Mouse (Mus musculus) heart, embryonic 10.5 days (tissue): ENCODE measurements around the gene Gadd45a. TPM values are rescaled to one million over a fixed set of nuclear protein-coding genes. Genes with fewer than 3 reads are reported as not detected.

Source experiments
- DNase-seq: peaks from one replicate; pipeline ENCODE4 v3.0.0-alpha.2; 2017; ENCODE audit warnings: low spot score
- H3K27ac ChIP-seq: fragments of 300-500 bp; sonication (generic); 2 replicates; pipeline ENCODE4 v1.5.1; 2016; ENCODE audit warnings: mild to moderate bottlenecking
- H3K27me3 ChIP-seq: fragments of 300-500 bp; sonication (generic); 2 replicates; pipeline ENCODE4 v1.6.1; 2016; ENCODE audit warnings: mild to moderate bottlenecking; ENCODE audit not compliant: poor library complexity, insufficient read depth, severe bottlenecking
- H3K36me3 ChIP-seq: fragments of 300-500 bp; sonication (generic); 2 replicates; pipeline ENCODE4 v1.6.1; 2016; ENCODE audit warnings: mild to moderate bottlenecking, moderate library complexity
- H3K4me1 ChIP-seq: fragments of 300-500 bp; sonication (generic); 2 replicates; pipeline ENCODE4 v1.6.1; 2016; ENCODE audit warnings: mild to moderate bottlenecking
- H3K4me3 ChIP-seq: fragments of 300-500 bp; sonication (generic); 2 replicates; pipeline ENCODE4 v1.5.1; 2016; ENCODE audit warnings: mild to moderate bottlenecking, moderate library complexity
- H3K9me3 ChIP-seq: fragments of 300-500 bp; sonication (generic); 2 replicates; pipeline ENCODE4 v1.6.1; 2016; ENCODE audit warnings: mild to moderate bottlenecking, moderate library complexity
- WGBS: fragments of 180-500 bp; shearing (Covaris S2); methylation state at CpG from one replicate; pipeline ENCODE4 v1.1.7; 2016; 5-methylcytosine and 5-hydroxymethylcytosine counted together
- polyA plus RNA-seq: library from polyadenylated mRNA; unstranded; fragments of >200 nt; fragmentation: Nextera tagmentation; extraction: Ambion mirVana; gene quantifications from 2 replicates; pipeline ENCODE4 v1.2.1, GENCODE M21; 2016

Gadd45a gene
- polyA plus RNA-seq, 1 experiment from 2014 or later, result 10.9 TPM

DNA sequence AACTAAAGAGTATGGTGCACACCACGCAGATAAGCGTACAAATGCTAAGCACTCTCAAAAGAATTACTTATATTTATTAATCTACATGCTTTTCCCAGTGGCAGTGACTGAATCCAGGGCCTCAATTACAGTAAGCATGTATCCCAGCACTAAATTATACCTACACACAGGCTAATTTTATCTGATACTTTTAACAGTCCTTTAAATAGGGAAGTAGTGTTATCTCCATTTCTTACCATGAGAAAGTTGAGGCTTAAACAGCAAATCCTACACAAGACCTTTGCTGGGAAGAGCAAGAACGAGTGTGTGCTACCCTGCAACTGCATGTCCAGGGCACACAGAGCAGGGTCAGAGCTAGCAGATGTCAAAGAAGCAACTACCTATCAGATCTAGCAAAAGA is 27.4 kb downstream of the Gadd45a start:
- H3K27me3 ChIP-seq, result no peaks in the 10 kb centered on the region
- H3K27ac ChIP-seq, result no peak overlapping the region
- no peaks in the 10 kb centered on the region for H3K9me3 ChIP-seq
- no peak overlapping the region for H3K4me3 ChIP-seq
- H3K4me1 ChIP-seq, result peaks cover 14% of the 10 kb centered on the region; the same call in 1 of the 2 replicates
- WGBS, result 86% methylated on average over 3 of the region's 3 CpGs
- H3K36me3 ChIP-seq, result no peaks in the 10 kb centered on the region
- DNase-seq, result no peak

DNA sequence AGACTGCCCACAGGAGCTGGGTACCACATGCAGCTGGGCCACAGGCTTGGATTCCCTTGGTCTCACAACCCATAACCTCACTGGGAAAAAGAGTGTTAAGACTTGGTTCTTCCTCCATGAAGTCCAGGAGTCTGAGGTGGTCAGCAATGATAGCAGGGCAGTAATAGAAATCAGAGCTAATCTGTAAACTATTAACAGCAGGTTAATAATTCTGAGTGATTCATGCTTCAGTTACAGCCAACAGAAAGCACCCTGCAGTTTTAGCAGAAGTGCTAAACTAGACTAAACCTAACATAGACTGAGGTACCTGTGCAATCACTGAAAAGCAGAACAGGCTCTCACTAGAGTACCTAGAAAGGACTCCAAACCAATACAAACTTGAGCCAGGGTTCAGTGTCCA is 37.5 kb downstream of the Gadd45a start:
- DNase-seq, result no peak
- Histone ChIP-seq H3K27ac (no peak overlapping the region), H3K36me3 (no peaks in the 10 kb centered on the region), H3K4me3 (no peak overlapping the region), H3K4me1 (no peaks in the 10 kb centered on the region), H3K27me3 (no peaks in the 10 kb centered on the region), H3K9me3 (no peaks in the 10 kb centered on the region)

DNA sequence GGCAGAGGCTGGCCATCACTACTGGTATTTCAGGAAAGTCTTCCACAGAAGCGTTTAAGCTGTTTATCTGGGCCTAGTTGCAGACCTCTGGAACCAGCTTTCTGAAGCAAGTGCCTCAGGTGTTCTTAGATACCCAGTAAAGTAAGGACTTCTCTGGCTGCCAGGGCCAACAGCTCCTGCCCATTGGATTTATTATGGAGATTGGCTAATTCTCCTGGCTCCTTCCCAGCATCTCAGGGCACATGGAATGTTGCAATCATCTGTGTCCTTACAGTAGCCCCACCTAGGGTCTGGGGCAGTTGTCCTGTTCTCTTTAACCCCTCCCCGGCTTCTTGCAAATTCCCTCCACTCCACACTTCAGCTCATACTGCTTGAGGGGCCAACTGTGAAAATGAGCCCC is 38.6 kb downstream of the Gadd45a start:
- Histone ChIP-seq H3K4me3 (no peak overlapping the region), H3K9me3 (no peaks in the 10 kb centered on the region), H3K4me1 (no peaks in the 10 kb centered on the region), H3K27ac (no peak overlapping the region), H3K36me3 (no peaks in the 10 kb centered on the region), H3K27me3 (no peaks in the 10 kb centered on the region)
- 79% methylated on average over 2 of the region's 2 CpGs for WGBS
- no peak for DNase-seq

DNA sequence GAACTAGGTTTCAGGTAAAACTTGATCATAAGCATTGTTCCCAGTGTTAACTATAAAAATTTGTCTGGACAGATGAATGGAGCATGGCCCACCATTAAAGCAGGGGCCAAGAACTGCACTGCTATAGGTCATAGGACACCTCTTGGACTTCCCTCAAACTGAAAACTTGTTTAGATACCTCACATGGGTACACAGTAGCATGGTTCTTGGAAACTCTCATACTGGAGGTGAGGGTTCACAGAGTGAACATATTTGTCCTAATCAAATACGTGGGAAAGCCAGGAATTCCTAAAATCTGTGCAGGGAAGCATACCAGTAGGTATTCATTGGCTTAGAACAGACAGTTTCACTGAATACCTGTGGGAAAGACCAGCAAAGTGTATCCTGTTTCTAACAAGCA is 41.0 kb downstream of the Gadd45a start:
- WGBS, result 83% methylated on average over 1 of the region's 1 CpGs
- Histone ChIP-seq H3K4me3 (no peak overlapping the region), H3K4me1 (peaks cover 11% of the 10 kb centered on the region), H3K27ac (no peak overlapping the region), H3K36me3 (no peaks in the 10 kb centered on the region), H3K27me3 (no peaks in the 10 kb centered on the region), H3K9me3 (no peaks in the 10 kb centered on the region)
- no peak for DNase-seq

DNA sequence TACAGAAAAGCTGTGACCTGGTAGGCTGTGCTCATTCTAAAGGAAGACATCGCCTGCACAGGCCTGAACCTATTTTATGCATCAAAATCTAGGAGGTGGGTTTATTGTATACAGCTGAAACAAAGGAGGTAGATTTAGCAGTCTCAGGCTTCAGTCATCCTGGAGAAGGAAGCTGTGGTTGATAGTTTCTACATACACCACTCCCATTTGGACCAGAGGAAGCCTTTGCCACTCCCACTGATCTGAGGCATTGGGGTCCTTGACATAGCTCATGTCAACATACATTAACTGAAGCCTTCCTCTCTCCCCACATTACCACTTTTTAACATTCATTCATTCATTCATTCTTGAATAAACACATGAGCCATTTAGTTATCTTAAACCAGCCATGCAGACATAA is 41.4 kb downstream of the Gadd45a start:
- Histone ChIP-seq H3K4me3 (no peak overlapping the region), H3K9me3 (no peaks in the 10 kb centered on the region), H3K27ac (no peak overlapping the region), H3K4me1 (peaks cover 11% of the 10 kb centered on the region), H3K27me3 (no peaks in the 10 kb centered on the region), H3K36me3 (no peaks in the 10 kb centered on the region)
- no peak for DNase-seq
- WGBS, result 79% methylated on average over 1 of the region's 1 CpGs

DNA sequence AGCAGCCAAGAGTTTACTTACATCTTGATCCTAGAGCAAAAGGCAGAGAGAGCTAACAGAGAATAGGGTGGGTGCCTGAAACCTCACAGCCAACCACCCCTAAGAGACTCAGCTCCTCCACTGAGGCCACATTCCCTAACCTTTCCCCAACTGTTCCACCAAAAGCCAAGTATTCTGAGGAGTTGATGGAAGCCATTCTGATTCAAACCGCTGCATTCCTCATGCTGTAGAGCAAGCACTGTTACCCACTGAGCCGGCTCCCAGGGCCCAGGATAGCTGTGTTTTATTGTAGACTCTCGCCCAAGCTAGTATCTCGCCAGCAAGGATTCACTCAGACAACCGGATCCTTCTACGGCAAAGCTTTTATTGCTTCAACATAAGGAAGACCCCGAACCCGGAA is 42.3 kb downstream of the Gadd45a start:
- Histone ChIP-seq H3K27me3 (no peaks in the 10 kb centered on the region), H3K27ac (no peak overlapping the region), H3K4me3 (no peak overlapping the region), H3K36me3 (no peaks in the 10 kb centered on the region), H3K9me3 (no peaks in the 10 kb centered on the region), H3K4me1 (peaks cover 11% of the 10 kb centered on the region)
- no peak for DNase-seq
- WGBS, result 92% methylated on average over 8 of the region's 8 CpGs

DNA sequence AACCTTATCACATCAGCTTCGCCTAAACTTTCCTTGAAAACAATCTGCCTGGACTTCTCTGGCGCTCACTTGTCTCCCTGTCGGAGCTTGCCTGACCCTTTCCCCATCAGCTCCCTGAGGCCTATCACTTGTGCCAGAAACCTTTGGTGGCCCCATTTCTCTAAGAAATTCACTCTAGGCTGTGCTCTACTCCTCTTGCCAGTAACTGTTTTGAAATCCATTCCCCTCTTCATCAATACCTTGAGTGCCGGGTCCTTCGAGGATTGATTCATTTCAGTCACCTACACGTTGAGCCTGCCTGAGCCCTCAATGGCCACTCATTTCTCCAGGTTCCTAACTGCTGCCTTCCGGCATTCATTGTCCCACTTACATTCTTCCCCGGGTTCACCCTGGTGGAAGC is 44.5 kb downstream of the Gadd45a start:
- no peaks in the 10 kb centered on the region for H3K36me3 ChIP-seq
- H3K27ac ChIP-seq, result no peak overlapping the region
- no peak for DNase-seq
- H3K27me3 ChIP-seq, result no peaks in the 10 kb centered on the region
- no peaks in the 10 kb centered on the region for H3K9me3 ChIP-seq
- peaks cover 11% of the 10 kb centered on the region for H3K4me1 ChIP-seq
- WGBS, result 71% methylated on average over 8 of the region's 8 CpGs
- no peak overlapping the region for H3K4me3 ChIP-seq

DNA sequence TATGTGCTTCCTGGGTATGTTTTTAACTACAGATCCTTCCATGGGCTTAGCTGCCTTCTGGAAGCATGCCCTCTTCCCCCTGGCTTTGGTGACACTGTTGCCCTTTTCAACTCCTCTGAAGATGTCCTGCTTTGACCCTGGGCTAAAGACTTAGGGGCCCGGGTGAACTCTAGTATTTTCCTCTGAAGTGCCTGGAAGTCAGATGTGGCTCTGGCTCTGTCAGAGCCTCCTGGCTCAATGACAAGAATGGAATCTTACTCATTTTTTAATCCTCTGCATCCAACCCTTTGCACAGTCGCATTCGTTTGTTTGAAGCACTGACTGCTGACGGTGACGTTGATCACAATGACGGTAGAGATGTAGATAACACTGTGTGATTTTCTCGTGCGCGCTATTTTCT is 45.0 kb downstream of the Gadd45a start:
- no peak for DNase-seq
- Histone ChIP-seq H3K4me1 (peaks cover 11% of the 10 kb centered on the region), H3K27ac (no peak overlapping the region), H3K9me3 (no peaks in the 10 kb centered on the region), H3K36me3 (no peaks in the 10 kb centered on the region), H3K27me3 (no peaks in the 10 kb centered on the region), H3K4me3 (no peak overlapping the region)
- WGBS, result 61% methylated on average over 9 of the region's 9 CpGs

DNA sequence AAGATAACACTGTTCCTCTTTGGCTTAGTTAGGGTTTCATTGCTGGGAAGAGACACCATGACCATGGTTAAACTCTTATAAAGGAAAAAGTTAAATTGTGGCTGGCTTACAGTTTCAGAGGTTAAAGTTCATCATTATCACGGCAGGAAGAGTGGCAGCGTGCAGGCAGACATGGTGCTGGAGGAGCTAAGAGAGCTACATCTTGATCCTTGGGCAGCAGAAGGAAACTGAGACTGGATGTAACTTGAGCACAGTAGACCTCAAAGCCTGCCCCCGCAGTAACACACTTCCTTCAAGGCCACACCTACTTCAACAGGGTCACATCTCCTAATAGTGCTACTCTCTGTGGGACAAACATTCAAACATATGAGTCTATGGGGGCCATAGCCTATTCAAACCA is 47.7 kb downstream of the Gadd45a start:
- no peak for DNase-seq
- Histone ChIP-seq H3K9me3 (no peaks in the 10 kb centered on the region), H3K4me3 (no peak overlapping the region), H3K27ac (no peak overlapping the region), H3K4me1 (peaks cover 20% of the 10 kb centered on the region), H3K27me3 (no peaks in the 10 kb centered on the region), H3K36me3 (no peaks in the 10 kb centered on the region)
- 73% methylated on average over 3 of the region's 3 CpGs for WGBS

DNA sequence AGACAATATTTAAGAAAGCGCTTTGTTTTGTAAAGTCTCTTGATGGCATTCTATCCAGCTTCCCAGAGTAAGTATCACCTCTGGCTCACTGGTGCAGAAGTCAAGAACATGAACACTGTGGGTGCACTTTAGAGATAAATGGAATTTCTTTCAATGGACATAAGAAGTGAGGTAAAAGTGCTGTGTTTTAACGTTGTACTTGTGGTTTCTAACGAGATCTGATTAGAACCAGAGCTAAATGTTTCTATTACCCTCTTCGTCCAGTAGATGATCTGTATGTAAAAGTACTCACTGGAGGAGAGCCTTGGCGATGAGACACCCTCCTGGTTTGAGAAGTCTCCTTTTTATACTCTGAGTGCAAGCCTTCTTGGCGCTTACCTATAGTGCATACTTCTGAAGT is 48.2 kb downstream of the Gadd45a start:
- DNase-seq, result no peak
- Histone ChIP-seq H3K27ac (no peak overlapping the region), H3K36me3 (no peaks in the 10 kb centered on the region), H3K4me3 (no peak overlapping the region), H3K4me1 (peaks cover 20% of the 10 kb centered on the region), H3K27me3 (no peaks in the 10 kb centered on the region), H3K9me3 (no peaks in the 10 kb centered on the region)
- 82% methylated on average over 6 of the region's 6 CpGs for whole genome bisulfite sequencing

DNA sequence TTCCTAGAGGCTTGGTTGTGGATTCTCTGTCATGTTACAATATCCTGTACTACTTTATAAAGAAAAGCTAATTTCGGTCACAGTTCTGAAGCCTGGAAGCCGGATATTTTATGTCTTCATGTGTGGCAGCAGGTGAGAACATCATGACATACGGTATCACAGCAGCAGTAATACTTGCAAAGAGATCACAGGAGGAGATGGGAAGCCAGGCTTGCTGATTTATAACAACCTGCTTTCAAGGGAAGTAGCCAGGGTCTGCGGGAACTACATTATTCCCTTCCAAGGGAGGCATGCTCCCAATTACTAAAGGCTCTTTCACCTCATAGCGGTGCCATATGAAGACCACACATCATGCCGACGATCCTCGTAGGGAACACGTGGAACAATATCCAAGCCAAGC is 48.9 kb downstream of the Gadd45a start:
- Histone ChIP-seq H3K4me1 (peaks cover 20% of the 10 kb centered on the region), H3K27ac (no peak overlapping the region), H3K27me3 (no peaks in the 10 kb centered on the region), H3K36me3 (no peaks in the 10 kb centered on the region), H3K9me3 (no peaks in the 10 kb centered on the region), H3K4me3 (no peak overlapping the region)
- no peak for DNase-seq
- WGBS, result 92% methylated on average over 9 of the region's 9 CpGs

DNA sequence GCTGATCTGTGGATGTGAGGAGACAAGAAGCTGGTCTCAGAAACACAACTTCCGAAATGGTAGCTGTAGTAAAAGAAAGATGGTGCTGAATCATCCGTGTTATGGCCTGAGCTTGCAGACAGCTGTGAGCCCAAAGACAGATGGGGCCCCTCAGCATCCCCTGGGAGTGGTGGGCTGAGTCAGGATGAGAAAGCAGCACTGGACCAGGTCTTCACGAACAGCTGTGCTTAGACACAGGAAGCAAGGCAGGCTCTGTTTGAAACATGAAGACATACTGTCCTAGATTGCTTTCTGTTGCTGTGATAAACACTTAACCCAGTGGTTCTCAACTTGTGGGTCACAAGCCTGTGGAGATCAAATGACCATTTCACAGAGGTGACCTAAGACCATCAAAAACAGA is 49.6 kb downstream of the Gadd45a start:
- Histone ChIP-seq H3K4me1 (peaks cover 17% of the 10 kb centered on the region), H3K27ac (no peak overlapping the region), H3K27me3 (no peaks in the 10 kb centered on the region), H3K9me3 (no peaks in the 10 kb centered on the region), H3K4me3 (no peak overlapping the region), H3K36me3 (no peaks in the 10 kb centered on the region)
- WGBS, result 65% methylated on average over 3 of the region's 3 CpGs
- DNase-seq, result peak; percentile 82

DNA sequence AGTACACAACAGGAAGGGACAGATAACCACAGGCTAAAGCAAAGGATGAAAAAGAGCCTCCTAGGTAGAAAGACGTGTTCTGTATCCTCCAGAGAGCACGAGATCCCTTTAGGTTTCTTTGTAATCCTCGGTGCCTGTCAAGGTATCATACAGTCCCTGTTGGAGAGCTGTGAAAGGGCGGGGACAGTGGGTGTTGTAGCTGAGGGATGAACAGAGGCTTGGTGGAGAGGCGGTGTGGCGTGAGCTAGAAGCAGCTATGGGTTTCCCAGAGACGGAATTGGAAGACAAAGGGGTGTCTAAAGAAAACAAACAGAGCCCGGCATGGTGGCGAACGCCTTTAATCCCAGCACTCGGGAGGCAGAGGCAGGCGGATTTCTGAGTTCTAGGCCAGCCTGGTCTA is 51.2 kb downstream of the Gadd45a start:
- 83% methylated on average over 12 of the region's 12 CpGs for WGBS
- peaks cover 9% of the 10 kb centered on the region for H3K4me1 ChIP-seq
- no peak overlapping the region for H3K4me3 ChIP-seq
- no peaks in the 10 kb centered on the region for H3K27me3 ChIP-seq
- no peak overlapping the region for H3K27ac ChIP-seq
- H3K9me3 ChIP-seq, result no peaks in the 10 kb centered on the region
- no peaks in the 10 kb centered on the region for H3K36me3 ChIP-seq
- no peak for DNase-seq

DNA sequence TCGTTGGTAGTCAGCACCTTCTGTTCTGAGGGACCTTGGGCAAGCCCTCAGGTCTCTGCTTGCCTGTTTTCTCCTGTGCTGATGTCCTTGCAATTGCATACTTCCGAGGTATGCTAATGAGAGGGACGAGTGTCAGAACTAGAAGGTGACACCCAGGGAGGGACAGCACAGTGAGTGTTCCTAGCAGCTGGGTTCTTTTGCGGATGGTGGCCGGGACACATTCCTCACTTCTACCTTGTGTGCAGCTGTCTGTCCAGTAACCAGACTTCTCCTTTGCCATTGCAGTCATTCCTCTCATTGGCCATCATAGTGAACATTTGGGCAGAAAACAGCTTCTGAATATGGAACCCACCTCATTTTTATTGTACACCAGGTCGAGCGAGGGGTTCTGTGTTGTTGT is 51.8 kb downstream of the Gadd45a start:
- H3K27me3 ChIP-seq, result no peaks in the 10 kb centered on the region
- DNase-seq, result no peak
- H3K9me3 ChIP-seq, result no peaks in the 10 kb centered on the region
- no peak overlapping the region for H3K27ac ChIP-seq
- no peaks in the 10 kb centered on the region for H3K36me3 ChIP-seq
- 66% methylated on average over 7 of the region's 7 CpGs for WGBS
- H3K4me3 ChIP-seq, result no peak overlapping the region
- H3K4me1 ChIP-seq, result peaks cover 9% of the 10 kb centered on the region
